Mouse (Mus musculus) forebrain, embryonic 16.5 days (tissue): Measurements from ENCODE around the gene Mdm4. TPM values are rescaled to one million over a fixed set of nuclear protein-coding genes. Genes with fewer than 3 reads are reported as not detected.

Experiments
- ATAC-seq: fragments of 200-750 bp; cut with Nextera tagmentation; 2 replicates; pipeline ENCODE4 v1.8.0; 2017; ENCODE audit warnings: mild to moderate bottlenecking, moderate library complexity
- H3K27ac ChIP-seq: fragments of 300-500 bp; sonication (generic); 2 replicates; pipeline ENCODE4 v1.5.1; 2014; ENCODE audit warnings: low read length, control low read depth
- H3K27me3 ChIP-seq: fragments of 300-500 bp; sonication (generic); replicated peaks from 2 replicates; pipeline ENCODE4 v1.6.1; 2014; ENCODE audit warnings: low read length; ENCODE audit not compliant: control insufficient read depth, insufficient read depth
- H3K36me3 ChIP-seq: fragments of 300-500 bp; sonication (generic); 2 replicates; pipeline ENCODE4 v1.6.1; 2014; ENCODE audit not compliant: control insufficient read depth, insufficient read depth
- H3K4me1 ChIP-seq: fragments of 300-500 bp; sonication (generic); replicated peaks from 2 replicates; pipeline ENCODE4 v1.6.1; 2014; ENCODE audit warnings: low read length; ENCODE audit not compliant: control insufficient read depth, insufficient read depth
- H3K4me2 ChIP-seq: fragments of 300-500 bp; sonication (generic); 2 replicates; pipeline ENCODE4 v1.6.1; 2014; ENCODE audit warnings: mild to moderate bottlenecking, low read length, control low read depth
- H3K4me3 ChIP-seq: fragments of 300-500 bp; sonication (generic); replicated peaks from 2 replicates; pipeline ENCODE4 v1.5.1; 2014; ENCODE audit warnings: mild to moderate bottlenecking, low read length, control low read depth
- H3K9ac ChIP-seq: fragments of 300-500 bp; sonication (generic); replicated peaks from 2 replicates; pipeline ENCODE4 v1.6.1; 2014; ENCODE audit warnings: low read depth, low read length, control low read depth
- H3K9me3 ChIP-seq: fragments of 300-500 bp; sonication (generic); 2 replicates; pipeline ENCODE4 v1.6.1; 2016; ENCODE audit warnings: low read length; ENCODE audit not compliant: control insufficient read depth
- WGBS: fragments of 180-500 bp; shearing (Covaris S2); extraction: QIAGEN DNeasy Blood & Tissue Kit; methylation state at CpG from one replicate; pipeline ENCODE4 v1.1.7; 2014; 5-methylcytosine and 5-hydroxymethylcytosine counted together
- polyA plus RNA-seq: library from polyadenylated mRNA; unstranded; fragments of >200 nt; fragmentation: Nextera tagmentation; extraction: Ambion mirVana; gene quantifications from 2 replicates; pipeline ENCODE4 v1.2.1, GENCODE M21; 2015

The Mdm4 gene
- polyA plus RNA-seq, 1 experiment from 2014 or later = 50.6 TPM

DNA sequence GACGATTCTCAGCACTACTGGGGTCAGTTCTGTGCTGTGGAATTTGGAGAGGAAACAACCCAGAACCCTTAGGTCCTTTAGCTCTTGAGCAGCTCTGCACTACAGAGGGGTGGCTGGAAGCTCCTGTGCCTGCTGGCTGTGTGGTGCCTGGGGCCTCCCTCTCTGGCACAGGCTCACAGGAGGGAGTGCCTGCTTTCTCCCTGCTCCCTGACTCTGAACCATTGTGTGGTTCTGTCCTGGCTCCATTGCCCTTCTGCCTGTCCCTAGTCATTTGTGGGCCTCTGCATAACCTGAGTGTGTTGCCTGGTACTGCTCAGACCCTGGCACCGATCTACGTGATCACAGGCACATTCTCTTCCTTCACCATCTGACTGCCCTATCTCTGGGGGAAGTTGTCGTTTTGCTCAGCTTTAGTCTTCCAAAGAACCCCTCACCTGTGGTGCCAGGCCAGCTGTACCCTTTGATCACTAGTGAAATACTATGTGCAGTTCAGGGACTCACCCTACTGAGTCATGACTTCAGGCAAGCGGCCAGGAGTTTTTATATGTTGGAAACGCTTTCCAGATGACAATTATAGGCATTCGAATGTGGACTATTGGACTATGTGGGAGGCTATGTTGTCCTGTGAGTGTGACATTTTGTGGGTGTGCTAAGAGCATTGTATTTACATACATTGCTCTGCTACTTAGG lies 27.1 kb upstream of the Mdm4 start:
- no peak overlapping the region for H3K9ac ChIP-seq
- ATAC-seq = peak; percentile 35
- peaks cover 24% of the 10 kb centered on the region for H3K4me1 ChIP-seq

DNA sequence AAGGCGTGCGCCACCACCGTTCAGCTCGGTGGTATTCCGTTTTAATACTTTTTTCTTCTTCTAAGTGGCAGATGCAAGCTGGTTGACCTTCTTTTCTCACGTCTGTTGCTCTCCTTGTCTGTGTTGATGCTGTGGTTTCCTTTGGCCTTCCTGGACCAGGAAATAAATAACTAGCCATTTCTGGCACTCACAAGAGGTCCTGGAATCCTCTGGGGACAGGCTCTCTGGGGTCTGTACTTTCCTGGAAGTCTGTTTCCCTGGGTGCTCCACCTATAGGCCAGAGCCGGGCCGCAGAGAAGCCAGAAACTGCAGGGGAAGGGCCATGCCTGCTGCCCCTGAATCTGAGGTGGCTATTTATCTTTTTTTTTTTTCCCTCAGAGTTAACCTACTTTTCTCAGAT lies 24.0 kb upstream of the Mdm4 start:
- Histone ChIP-seq H3K36me3 (no peaks in the 10 kb centered on the region), H3K9me3 (no peaks in the 10 kb centered on the region), H3K27ac (no peak overlapping the region), H3K9ac (no peak overlapping the region), H3K4me1 (peaks cover 28% of the 10 kb centered on the region), H3K4me3 (no peak overlapping the region), H3K27me3 (no peaks in the 10 kb centered on the region), H3K4me2 (no peak overlapping the region)
- WGBS = 75% methylated on average over 8 of the region's 8 CpGs
- ATAC-seq = no peak

More for the DNA sequence above, 27.1 kb upstream of the Mdm4 start:
- Histone ChIP-seq H3K27ac (peak overlapping the region; percentile 30; the same call in 1 of the 2 replicates), H3K9me3 (no peaks in the 10 kb centered on the region), H3K27me3 (no peaks in the 10 kb centered on the region), H3K4me2 (no peak overlapping the region), H3K4me3 (no peak overlapping the region), H3K36me3 (no peaks in the 10 kb centered on the region)
- 59% methylated on average over 7 of the region's 7 CpGs for WGBS

DNA sequence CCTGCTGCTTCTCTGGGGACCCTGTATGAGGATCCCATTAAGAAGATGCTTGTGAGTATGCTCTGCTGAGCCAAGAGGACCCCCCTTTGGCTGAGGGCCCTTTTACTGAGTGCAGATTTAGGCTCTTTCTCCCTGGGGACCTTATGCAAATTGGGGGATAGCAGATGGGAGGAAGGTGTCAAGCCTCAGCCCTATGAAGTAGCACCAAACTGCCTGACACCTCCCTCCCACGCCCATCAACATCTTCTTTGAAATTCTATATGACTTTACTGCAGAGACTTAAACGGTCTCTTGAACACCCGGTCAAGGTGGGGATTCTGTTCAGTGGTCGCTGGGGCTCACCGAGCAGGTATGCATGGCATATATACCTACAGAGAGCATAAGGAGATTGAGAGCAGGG lies 22.7 kb upstream of the Mdm4 start:
- Histone ChIP-seq H3K36me3 (no peaks in the 10 kb centered on the region), H3K27ac (no peak overlapping the region), H3K4me3 (no peak overlapping the region), H3K4me1 (peaks cover 35% of the 10 kb centered on the region), H3K4me2 (no peak overlapping the region), H3K9me3 (no peaks in the 10 kb centered on the region), H3K9ac (no peak overlapping the region), H3K27me3 (no peaks in the 10 kb centered on the region)
- WGBS = 77% methylated on average over 5 of the region's 5 CpGs
- no peak for ATAC-seq

DNA sequence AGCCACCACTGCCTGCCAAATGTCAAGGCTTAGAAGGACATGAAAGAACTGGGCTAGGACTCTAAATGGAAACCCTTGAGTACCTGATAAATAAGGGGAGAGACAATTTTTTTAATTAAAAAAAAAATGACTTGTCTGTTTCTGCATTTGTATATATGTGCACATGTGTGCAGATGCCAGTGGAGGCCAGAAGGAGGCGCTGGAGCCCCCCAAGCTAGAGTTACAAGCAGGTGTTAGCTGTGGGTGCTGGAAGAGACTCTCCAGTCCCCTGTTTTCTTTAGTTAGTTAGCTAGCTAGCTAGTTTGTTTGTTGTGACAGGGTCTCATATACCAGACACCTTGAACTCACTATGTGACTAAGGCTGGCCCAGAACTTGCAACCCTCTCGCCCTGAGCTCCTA lies 21.5 kb upstream of the Mdm4 start:
- no peaks in the 10 kb centered on the region for H3K9me3 ChIP-seq
- H3K4me2 ChIP-seq = no peak overlapping the region
- H3K27me3 ChIP-seq = no peaks in the 10 kb centered on the region
- peaks cover 35% of the 10 kb centered on the region for H3K4me1 ChIP-seq
- ATAC-seq = no peak
- H3K27ac ChIP-seq = no peak overlapping the region
- H3K9ac ChIP-seq = no peak overlapping the region
- whole genome bisulfite sequencing = 96% methylated on average over 2 of the region's 2 CpGs
- H3K36me3 ChIP-seq = no peaks in the 10 kb centered on the region
- no peak overlapping the region for H3K4me3 ChIP-seq

DNA sequence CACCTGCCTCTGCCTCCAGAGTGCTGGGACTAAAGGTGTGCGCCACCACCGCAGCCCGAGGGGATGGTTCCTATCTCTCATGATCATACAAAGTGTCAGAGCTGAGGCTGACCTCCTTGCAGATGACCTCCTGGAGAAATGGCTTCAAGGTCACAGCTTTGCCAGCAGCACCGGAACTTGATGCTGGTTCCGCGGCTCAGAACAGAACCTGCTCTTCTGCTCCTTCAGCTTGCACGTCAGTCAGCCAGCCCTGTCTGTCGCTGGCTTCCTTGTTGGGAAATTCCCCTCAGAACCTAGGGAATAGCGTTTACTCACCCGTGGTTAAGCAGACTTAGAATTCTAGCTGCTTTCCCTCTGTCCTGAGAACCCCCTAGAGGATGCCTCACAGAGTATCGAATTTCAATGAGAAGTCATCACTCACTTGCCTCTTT lies 19.7 kb upstream of the Mdm4 start:
- no peak overlapping the region for H3K4me3 ChIP-seq
- H3K4me2 ChIP-seq = no peak overlapping the region
- H3K9ac ChIP-seq = no peak overlapping the region
- peaks cover 43% of the 10 kb centered on the region for H3K4me1 ChIP-seq
- WGBS = 35% methylated on average over 11 of the region's 11 CpGs
- H3K27ac ChIP-seq = no peak overlapping the region
- ATAC-seq = no peak
- H3K27me3 ChIP-seq = no peaks in the 10 kb centered on the region
- no peaks in the 10 kb centered on the region for H3K36me3 ChIP-seq
- no peaks in the 10 kb centered on the region for H3K9me3 ChIP-seq

DNA sequence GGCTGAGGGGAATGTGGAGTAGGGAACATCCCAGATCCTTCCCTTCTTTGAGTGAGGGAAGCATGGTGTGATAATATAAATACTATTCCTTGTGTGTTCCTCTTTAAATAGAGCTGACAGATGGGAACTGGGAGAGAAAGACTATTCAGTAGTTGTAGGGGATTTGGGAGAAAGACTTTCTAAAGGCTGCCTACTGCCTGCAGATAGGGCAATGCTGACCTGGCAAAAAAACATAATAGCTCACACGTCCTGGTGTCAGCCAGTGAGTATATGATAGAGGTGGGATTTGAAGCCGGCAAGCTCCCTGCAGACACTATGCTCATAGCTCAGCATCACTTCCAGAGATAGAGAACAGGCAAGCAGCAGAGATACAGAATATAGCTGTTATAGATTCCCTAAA lies 18.3 kb upstream of the Mdm4 start:
- peak overlapping the region; percentile 33; the same call in 1 of the 2 replicates for H3K9ac ChIP-seq
- H3K4me3 ChIP-seq = no peak overlapping the region
- H3K27me3 ChIP-seq = no peaks in the 10 kb centered on the region
- no peak for ATAC-seq
- H3K36me3 ChIP-seq = no peaks in the 10 kb centered on the region
- H3K27ac ChIP-seq = no peak overlapping the region
- peaks cover 45% of the 10 kb centered on the region for H3K4me1 ChIP-seq
- WGBS = 13% methylated on average over 2 of the region's 2 CpGs
- no peaks in the 10 kb centered on the region for H3K9me3 ChIP-seq
- H3K4me2 ChIP-seq = peak overlapping the region; percentile 85

DNA sequence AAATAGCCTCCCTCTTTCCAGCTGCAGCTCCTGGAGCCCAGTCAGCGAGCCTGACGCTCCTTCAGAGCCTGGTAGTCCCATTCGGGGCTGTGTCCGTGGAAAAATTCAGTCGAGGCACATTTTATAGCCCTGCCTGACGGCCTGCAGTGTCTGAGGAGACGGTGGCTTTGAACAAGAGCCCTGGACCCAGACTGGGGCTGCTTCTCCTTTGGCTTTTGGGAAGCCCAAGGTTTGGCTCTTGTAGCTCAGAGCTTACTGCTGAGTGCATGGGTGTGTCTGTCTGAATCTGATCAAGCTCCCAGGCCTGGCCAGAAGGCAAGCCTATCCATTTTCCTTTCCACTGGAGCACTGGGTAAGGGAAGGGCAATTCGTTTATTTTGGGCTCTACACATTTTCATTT lies 17.2 kb upstream of the Mdm4 start:
- Histone ChIP-seq H3K9me3 (no peaks in the 10 kb centered on the region), H3K4me1 (peaks cover 40% of the 10 kb centered on the region), H3K27ac (peak overlapping the region; percentile 57; the same call in 1 of the 2 replicates), H3K4me2 (peak overlapping the region; percentile 85), H3K4me3 (peak overlapping the region; percentile 92), H3K36me3 (no peaks in the 10 kb centered on the region), H3K9ac (peak overlapping the region; percentile 99), H3K27me3 (no peaks in the 10 kb centered on the region)
- ATAC-seq = no peak
- whole genome bisulfite sequencing = 28% methylated on average over 8 of the region's 8 CpGs

DNA sequence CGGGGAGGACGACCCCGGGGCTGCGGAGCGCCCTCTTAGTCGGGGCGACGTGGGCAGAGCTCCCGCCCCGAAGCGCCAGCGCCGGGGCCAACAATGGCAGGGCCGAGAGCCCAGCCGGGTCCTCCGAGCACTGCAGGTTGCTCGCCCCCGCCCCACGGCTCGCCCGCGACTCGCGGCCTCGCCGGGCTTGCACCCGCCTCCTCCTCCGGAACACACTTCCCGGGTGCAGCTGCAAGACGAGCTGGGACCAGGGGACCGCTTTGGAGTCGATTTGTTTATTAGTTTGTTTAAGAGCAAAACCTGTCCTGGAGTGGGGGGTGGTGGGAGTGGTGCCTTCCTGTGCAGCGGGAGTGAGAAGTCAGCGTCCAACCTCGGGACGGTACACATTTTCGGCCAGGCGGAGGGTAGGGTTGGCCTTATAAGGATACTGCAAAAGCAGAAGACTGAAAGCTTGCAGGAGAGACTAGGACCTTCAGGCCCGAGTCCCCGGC lies 16.1 kb upstream of the Mdm4 start:
- WGBS = 0% methylated on average over 40 of the region's 40 CpGs
- peak overlapping the region; percentile 99 for H3K9ac ChIP-seq
- peak overlapping the region; percentile 96 for H3K27ac ChIP-seq
- H3K9me3 ChIP-seq = no peaks in the 10 kb centered on the region
- H3K27me3 ChIP-seq = no peaks in the 10 kb centered on the region
- H3K36me3 ChIP-seq = no peaks in the 10 kb centered on the region
- peak overlapping the region; percentile 85 for H3K4me2 ChIP-seq
- ATAC-seq = peak; percentile 64
- H3K4me1 ChIP-seq = peaks cover 39% of the 10 kb centered on the region
- peak overlapping the region; percentile 92 for H3K4me3 ChIP-seq

DNA sequence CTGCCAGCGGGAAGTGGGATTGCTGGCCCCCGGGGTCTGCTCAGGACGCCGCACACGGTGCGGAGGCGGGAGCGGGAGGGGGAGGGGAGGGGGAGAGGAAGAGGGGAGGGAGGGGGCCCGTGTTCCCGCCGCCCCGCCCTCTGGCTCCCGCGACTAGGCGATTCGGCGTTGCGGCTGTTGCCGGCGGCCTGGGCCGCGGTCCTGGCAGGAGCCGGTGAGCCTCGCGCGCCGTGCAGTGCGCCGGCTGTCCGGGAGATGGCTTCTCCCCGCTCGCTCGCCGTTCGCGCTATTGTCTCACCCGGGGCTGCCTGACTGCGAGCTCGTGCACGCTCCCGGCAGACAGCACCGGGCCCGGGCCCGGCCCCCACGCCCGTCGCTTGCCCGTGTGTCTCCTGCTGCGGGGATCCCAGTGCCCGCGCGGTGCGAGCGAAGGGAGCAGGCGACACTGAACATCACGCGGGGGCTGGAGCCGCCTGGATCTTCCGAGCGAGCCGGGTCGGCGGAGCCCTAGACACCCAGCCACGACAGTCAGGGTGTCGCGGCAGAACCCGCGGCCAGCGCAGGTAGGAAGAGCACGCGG lies 15.6 kb upstream of the Mdm4 start:
- peaks cover 39% of the 10 kb centered on the region for H3K4me1 ChIP-seq
- H3K27ac ChIP-seq = peak overlapping the region; percentile 96
- H3K27me3 ChIP-seq = no peaks in the 10 kb centered on the region
- WGBS = 0% methylated on average over 62 of the region's 71 CpGs
- H3K4me3 ChIP-seq = peak overlapping the region; percentile 92
- H3K36me3 ChIP-seq = no peaks in the 10 kb centered on the region
- ATAC-seq = peak; percentile 92
- no peaks in the 10 kb centered on the region for H3K9me3 ChIP-seq
- H3K4me2 ChIP-seq = peak overlapping the region; percentile 85
- H3K9ac ChIP-seq = peak overlapping the region; percentile 99
